Mouse (Mus musculus): ENCODE results near the gene Rabl6.

Rabl6 gene

GRCm38 (mm10) chr2:25536531-25536930 lies 71.8 kb downstream of the Rabl6 start:
- DNase-seq = no peak

GRCm38 (mm10) chr2:25534866-25535182 lies 73.5 kb downstream of the Rabl6 start:
- no peak for DNase-seq

GRCm38 (mm10) chr2:25534178-25534865 lies 74.0 kb downstream of the Rabl6 start:
- peak; percentile 69 for DNase-seq

- DNase-seq = no peak
Observed at GRCm38 (mm10) chr2:25533707-25534106, 74.6 kb downstream of the Rabl6 start.
